Mouse (Mus musculus): ENCODE measurements around the gene Gm36864. TPM values are rescaled to one million over a fixed set of nuclear protein-coding genes. Genes with fewer than 3 reads are reported as not detected.
"Not testable (repeated sequence)": the region's sequence is repeated elsewhere in the genome, so short reads cannot be mapped to it uniquely, and the experiment has no call there.

Gm36864 gene
- 0.07 TPM in 1 of 2 replicates, not detected in the other for polyA plus RNA-seq (2015; fragmentation: Nextera tagmentation; extraction: Ambion mirVana)

DNA sequence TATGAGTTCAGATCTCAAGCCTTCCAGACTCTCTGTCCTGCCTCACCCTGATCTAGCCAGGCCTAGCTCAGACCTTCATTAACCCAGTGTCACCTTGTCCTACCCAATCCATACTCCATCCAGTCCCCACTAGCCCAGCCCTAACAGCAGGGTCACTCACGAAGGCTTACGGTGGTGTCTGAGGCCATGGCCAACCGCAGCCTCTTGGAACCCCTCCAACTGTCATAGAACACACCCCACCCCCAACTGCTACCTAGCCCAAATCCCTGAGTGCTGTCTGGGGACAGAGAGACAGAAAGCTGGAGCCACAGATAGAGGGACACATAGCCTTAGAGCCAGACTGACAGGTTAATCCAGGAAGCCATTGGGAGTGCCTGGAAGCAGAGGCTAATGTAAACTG is at the start of gene Gm36864:
Gene Gm36864, plus strand, starts transcription at position 269 of the 400 bp plus-strand sequence.
- Histone ChIP-seq H3K36me3 (replicated peaks) (no peaks in the 10 kb centered on the region), H3K9ac (no peak within 1 kb of the TSS), H3K9me3 (replicated peaks) (no peaks in the 10 kb centered on the region), H3K27me3 (no peaks in the 10 kb centered on the region), H3K4me1 (replicated peaks) (0 out of 2 replicates have a peak, but pooled peaks cover 2% of the 10 kb centered on the region), H3K4me3 (replicated peaks) (no peak within 1 kb of the TSS), H3K4me2 (no peak within 1 kb of the TSS), H3K27ac (replicated peaks) (no peak within 1 kb of the TSS)
- ATAC-seq (ENCODE audit: insufficient read depth): no peak
- WGBS (ENCODE audit: insufficient replicate concordance): 49% methylated on average over 3 of the region's 3 CpGs

DNA sequence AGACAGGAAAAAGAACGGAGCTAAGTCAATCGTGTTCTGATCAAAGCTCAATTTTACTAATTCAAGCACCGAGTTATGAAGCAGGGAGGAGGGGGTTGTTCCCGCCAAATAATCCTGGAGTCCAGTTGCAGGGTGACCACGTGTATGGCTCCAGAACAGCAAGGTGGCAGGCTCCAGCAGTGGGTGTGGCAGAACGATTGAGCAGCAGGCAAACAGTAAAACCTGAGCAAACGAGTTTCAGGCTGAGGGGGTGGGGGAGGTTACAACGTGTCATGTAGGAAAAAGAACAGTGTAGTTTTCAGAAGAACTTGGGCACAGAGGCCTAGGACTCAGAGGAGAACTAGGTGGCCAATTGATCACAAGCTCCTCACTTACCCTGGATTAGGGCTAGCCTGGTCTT is 49.5 kb upstream of the Gm36864 start:
- H3K9me3 ChIP-seq (replicated peaks); H3K4me2 ChIP-seq; H3K36me3 ChIP-seq (replicated peaks); H3K4me1 ChIP-seq (replicated peaks); H3K27ac ChIP-seq (replicated peaks); ATAC-seq (ENCODE audit: insufficient read depth); H3K4me3 ChIP-seq (replicated peaks); H3K27me3 ChIP-seq; H3K9ac ChIP-seq: not testable (repeated sequence)
- 53% methylated on average over 8 of the region's 8 CpGs for WGBS (ENCODE audit: insufficient replicate concordance)

DNA sequence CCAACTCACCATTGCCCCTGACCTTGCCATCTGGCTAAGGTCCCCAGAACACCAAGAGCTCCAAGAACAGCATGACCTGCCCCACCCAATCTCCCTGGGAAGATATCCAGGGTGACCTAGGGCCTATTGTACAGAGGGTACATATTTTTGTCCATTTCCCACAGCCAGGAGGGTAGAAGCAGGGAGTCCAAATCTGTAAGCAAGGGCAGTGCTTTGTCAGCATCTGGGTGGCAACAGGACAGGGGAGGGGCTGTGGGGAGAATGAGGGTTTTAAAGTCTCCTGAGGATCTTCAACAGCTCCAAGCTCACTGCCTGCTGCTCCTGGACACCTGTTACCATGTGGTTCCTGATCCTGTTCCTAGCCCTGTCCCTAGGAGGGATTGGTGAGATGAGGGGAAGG is 48.0 kb upstream of the Gm36864 start, which contains the start of gene Klk1b24:
Gene Klk1b24, plus strand, starts transcription at position 301 of the 400 bp plus-strand sequence.
- not testable (repeated sequence) for H3K4me3 ChIP-seq (replicated peaks); H3K4me1 ChIP-seq (replicated peaks); H3K27ac ChIP-seq (replicated peaks); H3K4me2 ChIP-seq; H3K36me3 ChIP-seq (replicated peaks); ATAC-seq (ENCODE audit: insufficient read depth); H3K27me3 ChIP-seq; H3K9me3 ChIP-seq (replicated peaks); H3K9ac ChIP-seq

GRCm38 (mm10) chr7:44193466-44193865 is 42.5 kb upstream of the Gm36864 start:
- not testable (repeated sequence) for H3K9ac ChIP-seq; H3K36me3 ChIP-seq (replicated peaks); H3K4me2 ChIP-seq; H3K4me1 ChIP-seq (replicated peaks); H3K9me3 ChIP-seq (replicated peaks); H3K27ac ChIP-seq (replicated peaks); H3K4me3 ChIP-seq (replicated peaks); ATAC-seq (ENCODE audit: insufficient read depth); H3K27me3 ChIP-seq
- 35% methylated on average over 1 of the region's 1 CpGs for WGBS (ENCODE audit: insufficient replicate concordance)

DNA sequence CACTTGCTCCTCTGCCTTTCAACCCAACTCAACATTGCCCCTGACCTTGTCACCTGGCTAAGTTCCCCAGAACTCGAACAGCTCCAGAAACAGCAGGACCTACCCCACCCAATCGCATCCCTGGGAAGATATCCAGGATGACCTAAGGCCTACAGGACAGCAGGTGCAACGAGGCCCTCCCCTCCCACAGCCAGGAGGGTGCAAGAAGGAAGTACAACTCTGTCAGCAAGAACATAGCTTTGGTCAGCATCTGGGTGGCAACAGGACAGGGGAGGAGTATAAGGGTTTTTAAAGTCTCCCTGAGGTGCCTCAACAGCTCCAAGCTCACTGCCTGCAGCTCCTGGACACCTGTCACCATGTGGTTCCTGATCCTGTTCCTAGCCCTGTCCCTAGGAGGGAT is 38.1 kb upstream of the Gm36864 start, which contains the start of gene Klk1b3:
Gene Klk1b3, plus strand, starts transcription at position 301 of the 400 bp plus-strand sequence.
- H3K4me1 ChIP-seq (replicated peaks): no peaks in the 10 kb centered on the region
- 36% methylated on average over 3 of the region's 3 CpGs for WGBS (ENCODE audit: insufficient replicate concordance)
- H3K27ac ChIP-seq (replicated peaks): no peak within 1 kb of the TSS
- no peak within 1 kb of the TSS for H3K4me2 ChIP-seq
- H3K27me3 ChIP-seq: no peaks in the 10 kb centered on the region
- H3K9me3 ChIP-seq (replicated peaks): no peaks in the 10 kb centered on the region
- no peak within 1 kb of the TSS for H3K4me3 ChIP-seq (replicated peaks)
- no peaks in the 10 kb centered on the region for H3K36me3 ChIP-seq (replicated peaks)
- ATAC-seq (ENCODE audit: insufficient read depth): no peak
- H3K9ac ChIP-seq: no peak within 1 kb of the TSS

- H3K9ac ChIP-seq; H3K4me3 ChIP-seq (replicated peaks); ATAC-seq (ENCODE audit: insufficient read depth); H3K4me1 ChIP-seq (replicated peaks); H3K27ac ChIP-seq (replicated peaks); H3K36me3 ChIP-seq (replicated peaks); H3K4me2 ChIP-seq; H3K27me3 ChIP-seq; H3K9me3 ChIP-seq (replicated peaks): not testable (repeated sequence)
- WGBS (ENCODE audit: insufficient replicate concordance): 26% methylated on average over 3 of the region's 3 CpGs
Observed at GRCm38 (mm10) chr7:44207135-44207534, 28.8 kb upstream of the Gm36864 start, which contains the start of gene Klk1b4. Gene Klk1b4, plus strand, starts transcription at chr7:44207435.

GRCm38 (mm10) chr7:44208307-44208706 is 27.7 kb upstream of the Gm36864 start:
- Histone ChIP-seq H3K4me1 (replicated peaks) (no peaks in the 10 kb centered on the region), H3K36me3 (replicated peaks) (no peaks in the 10 kb centered on the region), H3K9me3 (replicated peaks) (no peaks in the 10 kb centered on the region), H3K27ac (replicated peaks) (no peak overlapping the region), H3K9ac (no peak overlapping the region), H3K4me3 (replicated peaks) (no peak overlapping the region), H3K4me2 (no peak overlapping the region), H3K27me3 (no peaks in the 10 kb centered on the region)
- WGBS (ENCODE audit: insufficient replicate concordance): 40% methylated on average over 3 of the region's 3 CpGs
- ATAC-seq (ENCODE audit: insufficient read depth): no peak

GRCm38 (mm10) chr7:44215645-44216044 is 20.3 kb upstream of the Gm36864 start, which contains the start of gene Klk1b5:
Gene Klk1b5, plus strand, starts transcription at chr7:44215945.
- H3K36me3 ChIP-seq (replicated peaks): no peaks in the 10 kb centered on the region
- no peak within 1 kb of the TSS for H3K27ac ChIP-seq (replicated peaks)
- no peak within 1 kb of the TSS for H3K9ac ChIP-seq
- 52% methylated on average over 1 of the region's 1 CpGs for WGBS (ENCODE audit: insufficient replicate concordance)
- no peaks in the 10 kb centered on the region for H3K9me3 ChIP-seq (replicated peaks)
- H3K4me2 ChIP-seq: no peak within 1 kb of the TSS
- H3K27me3 ChIP-seq: no peaks in the 10 kb centered on the region
- no peak within 1 kb of the TSS for H3K4me3 ChIP-seq (replicated peaks)
- ATAC-seq (ENCODE audit: insufficient read depth): no peak
- H3K4me1 ChIP-seq (replicated peaks): no peaks in the 10 kb centered on the region

DNA sequence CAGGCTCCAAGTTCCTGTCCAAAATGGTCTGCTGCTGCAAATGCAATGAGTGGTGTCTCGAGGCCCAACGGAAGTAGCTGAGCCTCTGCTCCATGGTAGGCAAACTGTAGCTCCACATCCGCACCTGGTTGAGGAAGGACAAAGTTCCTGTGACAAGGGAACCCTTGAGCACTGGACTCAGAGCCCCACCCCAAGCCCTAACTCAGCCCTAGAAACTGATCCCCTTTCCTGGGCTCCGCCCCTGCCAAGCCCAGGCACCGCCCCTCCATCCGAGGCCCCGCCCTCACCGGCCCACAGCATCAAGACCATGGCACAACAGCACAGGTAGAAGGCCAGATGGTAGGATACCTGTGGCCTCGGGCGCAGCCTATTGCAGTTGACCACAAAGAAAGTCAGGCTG is 14.4 kb upstream of the Gm36864 start:
- not testable (repeated sequence) for H3K4me1 ChIP-seq (replicated peaks); H3K9me3 ChIP-seq (replicated peaks); H3K27ac ChIP-seq (replicated peaks); H3K4me2 ChIP-seq; ATAC-seq (ENCODE audit: insufficient read depth); H3K36me3 ChIP-seq (replicated peaks); H3K27me3 ChIP-seq; H3K9ac ChIP-seq; H3K4me3 ChIP-seq (replicated peaks)
- 47% methylated on average over 8 of the region's 10 CpGs for WGBS (ENCODE audit: insufficient replicate concordance)

DNA sequence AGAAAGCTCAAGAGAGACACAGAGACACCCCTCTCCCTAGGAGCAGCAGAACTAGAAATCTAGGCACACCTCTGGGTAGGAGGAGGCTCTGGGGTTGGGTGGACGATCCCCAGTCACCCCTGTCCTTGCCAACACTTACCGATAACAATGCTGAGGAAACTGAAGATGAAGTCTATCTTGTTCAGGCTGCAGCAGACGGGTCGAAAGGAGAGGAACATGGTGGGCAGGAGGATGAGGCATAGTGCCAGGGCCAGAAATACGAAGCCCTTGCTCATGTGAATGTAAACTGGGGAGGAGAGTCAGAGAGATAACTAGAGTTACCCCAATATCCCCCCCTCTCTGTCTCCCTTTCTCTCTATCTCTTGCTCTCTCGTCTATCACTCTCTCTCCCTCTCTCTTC is 13.6 kb upstream of the Gm36864 start:
- not testable (repeated sequence) for H3K9me3 ChIP-seq (replicated peaks); H3K4me2 ChIP-seq; H3K27ac ChIP-seq (replicated peaks); H3K4me3 ChIP-seq (replicated peaks); H3K27me3 ChIP-seq; ATAC-seq (ENCODE audit: insufficient read depth); H3K36me3 ChIP-seq (replicated peaks); H3K9ac ChIP-seq; H3K4me1 ChIP-seq (replicated peaks)
- 51% methylated on average over 6 of the region's 6 CpGs for WGBS (ENCODE audit: insufficient replicate concordance)

- H3K27ac ChIP-seq (replicated peaks): no peak within 1 kb of the TSS
- H3K4me1 ChIP-seq (replicated peaks): no peaks in the 10 kb centered on the region
- no peak within 1 kb of the TSS for H3K9ac ChIP-seq
- H3K9me3 ChIP-seq (replicated peaks): no peaks in the 10 kb centered on the region
- H3K4me2 ChIP-seq: no peak within 1 kb of the TSS
- 26% methylated on average over 1 of the region's 1 CpGs for WGBS (ENCODE audit: insufficient replicate concordance)
- no peaks in the 10 kb centered on the region for H3K36me3 ChIP-seq (replicated peaks)
- no peak for ATAC-seq (ENCODE audit: insufficient read depth)
- no peaks in the 10 kb centered on the region for H3K27me3 ChIP-seq
- H3K4me3 ChIP-seq (replicated peaks): no peak within 1 kb of the TSS
Observed at GRCm38 (mm10) chr7:44225076-44225475, 10.9 kb upstream of the Gm36864 start, which contains the start of gene Klk1. Gene Klk1, plus strand, starts transcription at chr7:44225360.

- no peak overlapping the region for H3K4me3 ChIP-seq (replicated peaks)
- H3K9ac ChIP-seq: no peak overlapping the region
- H3K27me3 ChIP-seq: no peaks in the 10 kb centered on the region
- H3K4me2 ChIP-seq: no peak overlapping the region
- peaks cover 2% of the 10 kb centered on the region; the same call in 1 of the 2 replicates for H3K4me1 ChIP-seq (replicated peaks)
- ATAC-seq (ENCODE audit: insufficient read depth): no peak
- no peak overlapping the region for H3K27ac ChIP-seq (replicated peaks)
- 23% methylated on average over 2 of the region's 2 CpGs for WGBS (ENCODE audit: insufficient replicate concordance)
- H3K36me3 ChIP-seq (replicated peaks): no peaks in the 10 kb centered on the region
- no peaks in the 10 kb centered on the region for H3K9me3 ChIP-seq (replicated peaks)
Observed at GRCm38 (mm10) chr7:44239913-44240312, 3.9 kb downstream of the Gm36864 start.
